Mouse (Mus musculus) brain, embryonic 14.5 days (tissue): Measurements from ENCODE around the gene Cdkl5.

Experiments
- CTCF ChIP-seq: fragments of 200-500 bp; IDR thresholded peaks from 2 replicates; pipeline ENCODE4 v1.5.1; 2012; ENCODE audit warnings: inconsistent platforms, mild to moderate bottlenecking, moderate library complexity, borderline replicate concordance; ENCODE audit not compliant: insufficient read depth, insufficient read length; ENCODE audit errors: extremely low read depth
- POLR2A ChIP-seq: fragments of 200-500 bp; IDR thresholded peaks from 2 replicates; pipeline ENCODE4 v1.6.1; 2012; ENCODE audit warnings: mild to moderate bottlenecking, inconsistent platforms, borderline replicate concordance; ENCODE audit not compliant: poor library complexity, insufficient read depth, insufficient read length, severe bottlenecking; ENCODE audit errors: extremely low read depth

DNA sequence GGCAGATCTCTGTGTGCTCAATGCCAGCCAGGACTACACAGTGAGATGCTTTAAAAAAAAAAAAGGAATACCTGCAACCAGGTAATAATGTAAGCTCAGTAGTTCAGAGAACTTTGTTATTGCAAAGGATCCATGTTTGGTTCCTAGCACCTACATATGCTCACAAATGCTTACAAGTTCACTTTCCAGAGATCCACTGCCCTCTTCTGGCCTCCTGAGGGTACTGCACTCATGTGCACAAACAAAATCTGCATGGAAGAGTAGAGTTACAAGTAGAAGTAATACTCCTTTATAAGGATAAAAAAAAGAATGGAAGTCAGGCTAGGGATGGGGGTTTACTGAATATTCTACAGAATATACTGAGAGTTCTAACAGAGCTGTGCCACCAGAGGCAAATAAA lies 63.8 kb downstream of the Cdkl5 start:
- TF ChIP-seq POLR2A (no peak), CTCF (peak; percentile 23; the same call in 1 of the 2 replicates)
